ENCODE assay signal across 10 mouse cellular contexts in the genomic region with DNA sequence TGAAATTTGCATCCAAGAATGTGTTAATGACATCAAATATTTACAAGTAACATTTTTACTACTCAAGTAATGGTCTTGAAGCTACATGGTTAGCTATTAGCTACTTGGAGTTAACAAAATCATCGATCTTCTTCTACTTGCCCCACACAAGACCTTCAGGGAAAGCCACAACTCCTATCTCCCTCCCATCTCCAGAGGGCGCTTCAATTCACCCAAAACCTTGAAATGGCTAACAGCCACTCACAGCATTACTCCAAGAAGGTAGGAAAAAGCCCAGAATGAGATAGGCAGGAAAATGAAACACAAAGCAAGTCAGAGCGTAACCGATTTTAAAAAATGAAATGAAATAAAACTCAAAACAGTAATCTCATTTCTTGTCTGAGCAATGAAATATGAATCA. TPM values are rescaled to one million over a fixed set of nuclear protein-coding genes. Genes with fewer than 3 reads are reported as not detected.
DNase-seq lines count a peak whose midpoint lies in the region; ATAC-seq and TF ChIP-seq lines count a peak whose summit lies in the region.
"Had no signal": no experiment of that assay in that cellular context is flagged by ENCODE, and none has a peak within 500 bp of the region (broad histone marks: within the 10 kb centered on the region; RNA-seq: fewer than 3 reads in every experiment).

No protein-coding gene starts in this region.

- no peak for TF ChIP-seq EP300 in stomach, postnatal 0 days (optimal IDR thresholded peaks at IDR 0.05)

- DNase-seq in hindbrain, postnatal 0 days (ENCODE audit: low spot score): peak; percentile 25
- peak; percentile 32 for DNase-seq in retina, embryonic 14.5 days (ENCODE audit: low spot score)
- no peak for DNase-seq in retina, postnatal 1 day
- peak; percentile 37 to 48 for DNase-seq in adrenal gland, postnatal 36 days
- no peak for DNase-seq in stomach, postnatal 0 days (ENCODE audit: low spot score)
- no peak for DNase-seq in spleen, postnatal 10 days (ENCODE audit: low spot score in 2 of 2)
- DNase-seq: liver, embryonic 13.5 days had no signal

- H3K4me1 ChIP-seq in hindbrain, postnatal 0 days (ENCODE audit: insufficient read depth, low read length): no peaks in the 10 kb centered on the region
- H3K4me1 ChIP-seq in hindbrain, embryonic 16.5 days (ENCODE audit: control insufficient read depth, insufficient read depth, low read depth, low read length): no peaks in the 10 kb centered on the region
- no peaks in the 10 kb centered on the region for H3K4me1 ChIP-seq in stomach, postnatal 0 days (replicated peaks; ENCODE audit: control insufficient read depth, insufficient read depth)
- H3K4me1 ChIP-seq in neural tube, embryonic 15.5 days: peaks cover 5% of the 10 kb centered on the region; the same call in 1 of the 2 replicates
- H3K4me1 ChIP-seq: liver, embryonic 13.5 days had no signal

- no peaks in the 10 kb centered on the region for H3K27me3 ChIP-seq in hindbrain, postnatal 0 days (ENCODE audit: insufficient read depth, low read length)
- H3K27me3 ChIP-seq in hindbrain, embryonic 16.5 days (replicated peaks; ENCODE audit: control insufficient read depth, insufficient read depth, low read length): no peaks in the 10 kb centered on the region
- no peaks in the 10 kb centered on the region for H3K27me3 ChIP-seq in stomach, postnatal 0 days (ENCODE audit: control insufficient read depth, insufficient read depth, low read length)
- no peaks in the 10 kb centered on the region for H3K27me3 ChIP-seq in neural tube, embryonic 15.5 days (replicated peaks)
- H3K27me3 ChIP-seq: embryonic facial prominence, embryonic 12.5 days; liver, embryonic 13.5 days had no signal

- peak; percentile 41 for TF ChIP-seq CTCF in hindbrain, postnatal 0 days (IDR thresholded peaks at IDR 0.05; ENCODE audit: low read depth)
- peak; percentile 70 for TF ChIP-seq CTCF in stomach, postnatal 0 days (IDR thresholded peaks at IDR 0.05; ENCODE audit: low read depth)

- no peaks in the 10 kb centered on the region for H3K36me3 ChIP-seq in hindbrain, postnatal 0 days (ENCODE audit: insufficient read depth, low read length)
- H3K36me3 ChIP-seq in hindbrain, embryonic 16.5 days (ENCODE audit: control insufficient read depth, insufficient read depth, low read length): no peaks in the 10 kb centered on the region
- H3K36me3 ChIP-seq in stomach, postnatal 0 days (ENCODE audit: control insufficient read depth, insufficient read depth, low read length): no peaks in the 10 kb centered on the region
- no peaks in the 10 kb centered on the region for H3K36me3 ChIP-seq in neural tube, embryonic 15.5 days
- H3K36me3 ChIP-seq: embryonic facial prominence, embryonic 12.5 days; liver, embryonic 13.5 days had no signal

- H3K9ac ChIP-seq in hindbrain, postnatal 0 days (replicated peaks; ENCODE audit: low read length): no peak overlapping the region
- no peak overlapping the region for H3K9ac ChIP-seq in hindbrain, embryonic 16.5 days (ENCODE audit: low read depth, low read length)
- H3K9ac ChIP-seq in stomach, postnatal 0 days (ENCODE audit: low read length): no peak overlapping the region
- no peak overlapping the region for H3K9ac ChIP-seq in neural tube, embryonic 15.5 days (replicated peaks)
- H3K9ac ChIP-seq: embryonic facial prominence, embryonic 12.5 days; liver, embryonic 13.5 days had no signal

- H3K27ac ChIP-seq in hindbrain, postnatal 0 days: no peak overlapping the region
- no peak overlapping the region for H3K27ac ChIP-seq in hindbrain, embryonic 16.5 days (ENCODE audit: low read depth, low read length)
- H3K27ac ChIP-seq in stomach, postnatal 0 days (replicated peaks): no peak overlapping the region
- no peak overlapping the region for H3K27ac ChIP-seq in neural tube, embryonic 15.5 days (replicated peaks)
- H3K27ac ChIP-seq: embryonic facial prominence, embryonic 12.5 days; liver, embryonic 13.5 days had no signal

- no peaks in the 10 kb centered on the region for H3K9me3 ChIP-seq in hindbrain, postnatal 0 days (ENCODE audit: low read length)
- no peaks in the 10 kb centered on the region for H3K9me3 ChIP-seq in hindbrain, embryonic 16.5 days (ENCODE audit: control insufficient read depth, low read length)
- H3K9me3 ChIP-seq in stomach, postnatal 0 days (ENCODE audit: control insufficient read depth, low read length): no peaks in the 10 kb centered on the region
- H3K9me3 ChIP-seq in neural tube, embryonic 15.5 days (replicated peaks): no peaks in the 10 kb centered on the region
- H3K9me3 ChIP-seq: embryonic facial prominence, embryonic 12.5 days; liver, embryonic 13.5 days had no signal

- no peak overlapping the region for H3K4me3 ChIP-seq in hindbrain, postnatal 0 days (ENCODE audit: low read length)
- no peak overlapping the region for H3K4me3 ChIP-seq in hindbrain, embryonic 16.5 days (ENCODE audit: low read length)
- no peak overlapping the region for H3K4me3 ChIP-seq in stomach, postnatal 0 days (ENCODE audit: low read depth, low read length)
- no peak overlapping the region for H3K4me3 ChIP-seq in neural tube, embryonic 15.5 days (replicated peaks)
- H3K4me3 ChIP-seq: embryonic facial prominence, embryonic 12.5 days; liver, embryonic 13.5 days had no signal

- 77% methylated on average over 4 of the region's 4 CpGs for WGBS in hindbrain, postnatal 0 days
- WGBS in hindbrain, embryonic 16.5 days: 81% methylated on average over 4 of the region's 4 CpGs
- 52% methylated on average over 4 of the region's 4 CpGs for WGBS in stomach, postnatal 0 days
- 86% methylated on average over 4 of the region's 4 CpGs for WGBS in neural tube, embryonic 15.5 days

- H3K4me2 ChIP-seq in hindbrain, postnatal 0 days (ENCODE audit: low read depth, low read length): no peak overlapping the region
- H3K4me2 ChIP-seq in hindbrain, embryonic 16.5 days (ENCODE audit: low read length): no peak overlapping the region
- H3K4me2 ChIP-seq in stomach, postnatal 0 days (replicated peaks; ENCODE audit: low read depth): no peak overlapping the region
- no peak overlapping the region for H3K4me2 ChIP-seq in neural tube, embryonic 15.5 days
- H3K4me2 ChIP-seq: embryonic facial prominence, embryonic 12.5 days; liver, embryonic 13.5 days had no signal

- ATAC-seq in hindbrain, postnatal 0 days: no peak
- no peak for ATAC-seq in hindbrain, embryonic 16.5 days
- no peak for ATAC-seq in stomach, postnatal 0 days (ENCODE audit: low FRiP score, low TSS enrichment)
- no peak for ATAC-seq in neural tube, embryonic 15.5 days (ENCODE audit: low FRiP score)

RNA-seq across cellular contexts. Expression of a gene that starts 44.3 kb away (rescaled TPM):
- total RNA-seq in hindbrain, postnatal 0 days (2014; rRNA removed): 104 and 127 TPM in 2 replicates
- 66.9 and 83.8 TPM in 2 replicates for polyA plus RNA-seq in hindbrain, postnatal 0 days (2015; fragmentation: Nextera tagmentation; extraction: Ambion mirVana)
- polyA plus RNA-seq in hindbrain, embryonic 16.5 days (2015; fragmentation: Nextera tagmentation; extraction: Ambion mirVana): 114 and 205 TPM in 2 replicates
- 100 to 1,000 TPM; 123 to 220 TPM for total RNA-seq in adrenal gland, postnatal 36 days (2021)
- polyA plus RNA-seq in stomach, postnatal 0 days (2015; fragmentation: Nextera tagmentation; extraction: Ambion mirVana): 488 and 504 TPM in 2 replicates
- polyA plus RNA-seq in neural tube, embryonic 15.5 days (2015; fragmentation: Nextera tagmentation; extraction: Ambion mirVana): 239 and 261 TPM in 2 replicates

RNA-seq across cellular contexts. Expression of a gene that starts 51.7 kb away (rescaled TPM):
- 68.9 and 76.1 TPM in 2 replicates for total RNA-seq in hindbrain, postnatal 0 days (2014; rRNA removed)
- polyA plus RNA-seq in hindbrain, postnatal 0 days (2015; fragmentation: Nextera tagmentation; extraction: Ambion mirVana): 39.1 and 40.2 TPM in 2 replicates
- polyA plus RNA-seq in hindbrain, embryonic 16.5 days (2015; fragmentation: Nextera tagmentation; extraction: Ambion mirVana): 42.1 and 43.4 TPM in 2 replicates
- total RNA-seq in adrenal gland, postnatal 36 days (2021): 10 to 100 TPM; 31.2 to 47.8 TPM
- polyA plus RNA-seq in stomach, postnatal 0 days (2015; fragmentation: Nextera tagmentation; extraction: Ambion mirVana): 9.5 and 9.7 TPM in 2 replicates
- polyA plus RNA-seq in neural tube, embryonic 15.5 days (2015; fragmentation: Nextera tagmentation; extraction: Ambion mirVana): 39.3 and 43.3 TPM in 2 replicates

Comparison
In these comparisons a context has a peak if more than half of its experiments do, and no peak if none do; other contexts are left out.
1. DNase-seq: peak in hindbrain, postnatal 0 days (single experiment), retina, embryonic 14.5 days (single experiment) and adrenal gland, postnatal 36 days (2 of 2); none in retina, postnatal 1 day (single experiment), stomach, postnatal 0 days (single experiment) and spleen, postnatal 10 days (0 of 2).